Mouse (Mus musculus): ENCODE measurements at regions not wholly inside any gene's neighbourhood (a gene's known extent, or its start where the extent isn't known, plus 50 kb on each side); places are given as distances from the start of the nearest gene placed in this dataset.

- in situ Hi-C loops (cut with MboI, MseI) = no loop called here
Observed at GRCm38 (mm10) chr1:186034443-186034842, 82.7 kb downstream of the Lyplal1 start.

Measured in T-helper 2 cell (primary cell).